Mouse (Mus musculus): ENCODE data around the gene Atad5. TPM values are rescaled to one million over a fixed set of nuclear protein-coding genes. Genes with fewer than 3 reads are reported as not detected.

Atad5 gene
- 8.2 and 8.3 TPM in 2 replicates for polyA plus RNA-seq (2015; fragmentation: Nextera tagmentation; extraction: Ambion mirVana)

DNA sequence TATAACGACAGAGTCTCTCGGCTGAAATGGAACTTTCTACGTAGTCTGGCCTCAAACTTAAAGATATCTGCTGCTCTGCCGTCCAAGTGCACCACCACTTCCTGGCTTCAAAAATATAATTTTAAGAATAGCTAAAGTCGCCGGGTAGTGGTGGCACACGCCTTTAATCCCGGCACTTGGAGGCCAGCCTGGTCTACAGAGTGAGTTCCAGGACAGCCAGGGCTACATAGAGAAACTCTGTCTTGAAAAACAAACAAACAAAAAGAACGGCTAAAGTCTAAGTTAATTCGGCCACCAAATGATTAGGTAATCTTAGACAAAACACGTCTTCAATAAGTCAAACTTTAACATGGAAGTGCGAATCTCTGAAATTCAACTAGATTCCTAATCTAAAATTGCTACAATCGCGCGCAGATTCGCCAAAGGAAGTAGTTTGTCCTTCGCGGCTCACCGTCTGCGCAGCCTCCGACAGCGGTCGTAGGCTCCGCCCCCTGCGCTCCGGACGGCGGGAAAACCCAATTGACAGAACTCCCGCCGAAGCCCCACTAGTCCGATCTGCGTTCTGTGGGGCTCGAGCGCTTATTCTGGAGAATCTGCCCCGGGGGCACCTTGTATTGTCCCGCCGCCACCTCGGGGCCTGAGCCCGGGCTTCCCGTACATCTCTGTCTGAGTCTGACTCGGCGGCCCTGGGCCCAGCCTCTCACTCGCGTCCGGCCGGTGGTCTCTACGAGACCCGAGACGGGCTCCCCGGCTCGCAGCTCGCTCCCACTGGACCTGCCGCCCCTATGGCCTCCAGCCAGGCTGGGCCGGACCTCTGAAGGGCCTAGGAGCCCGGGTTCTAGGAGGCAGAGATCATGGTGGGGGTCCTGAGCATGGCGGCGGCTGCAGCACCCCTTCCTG lies at the start of gene Atad5:
Gene Atad5 (plus strand): TSS at position 484 of the 900 bp plus-strand sequence.
- H3K27ac ChIP-seq (ENCODE audit: low read length) = peak within 1 kb of the TSS; percentile 27; the same call in 1 of the 2 replicates
- H3K4me1 ChIP-seq (replicated peaks; ENCODE audit: control insufficient read depth, insufficient read depth, low read length) = peaks cover 8% of the 10 kb centered on the region

DNA sequence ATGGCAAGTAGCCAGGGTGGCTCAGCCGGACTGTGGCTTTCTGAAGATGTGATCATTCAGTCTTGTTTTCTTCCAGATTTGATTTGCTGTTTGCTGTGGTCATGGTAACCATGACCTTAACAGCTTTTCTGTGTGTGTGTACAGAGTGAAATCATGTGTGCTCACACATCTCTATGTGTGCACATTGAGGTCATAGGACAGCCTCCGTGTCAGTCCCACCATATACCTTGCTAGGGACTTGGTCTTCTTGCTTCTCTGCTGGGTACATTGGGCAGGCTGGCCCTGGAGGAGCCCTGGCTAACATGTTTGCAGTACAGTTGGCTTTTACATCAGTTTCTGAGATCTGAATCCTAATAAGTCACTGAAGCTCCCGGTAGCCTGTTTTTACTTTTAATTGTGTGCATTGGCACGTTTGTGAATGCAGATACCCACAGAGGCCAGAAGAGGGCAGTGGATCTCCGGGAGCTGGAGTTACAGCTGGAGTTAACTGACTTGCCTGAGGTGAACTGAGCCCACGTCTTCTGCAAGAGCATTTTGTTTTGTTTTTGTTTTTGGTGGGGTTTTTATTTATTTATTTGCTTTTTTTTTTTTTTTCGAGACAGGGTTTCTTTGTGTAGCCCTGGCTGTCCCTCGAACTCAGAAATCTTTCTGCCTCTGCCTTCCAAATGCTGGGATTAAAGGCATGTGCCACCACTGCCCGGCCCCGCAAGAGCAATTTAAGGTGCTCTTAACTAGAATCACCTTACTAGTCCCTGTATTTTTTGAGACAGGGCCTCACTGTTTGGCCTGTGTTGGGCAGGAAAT lies 46.4 kb upstream of the Atad5 start:
- no peaks in the 10 kb centered on the region for H3K4me1 ChIP-seq (replicated peaks; ENCODE audit: control insufficient read depth, insufficient read depth, low read length)
- no peak overlapping the region for H3K4me3 ChIP-seq (replicated peaks; ENCODE audit: low read length)
- H3K9ac ChIP-seq (replicated peaks; ENCODE audit: low read depth, low read length) = no peak overlapping the region
- H3K27ac ChIP-seq (ENCODE audit: low read length) = no peak overlapping the region
- H3K9me3 ChIP-seq (ENCODE audit: control insufficient read depth, low read length) = no peaks in the 10 kb centered on the region
- no peak overlapping the region for H3K4me2 ChIP-seq (ENCODE audit: low read length)
- WGBS = 52% methylated on average over 10 of the region's 10 CpGs
- no peak for ATAC-seq
- H3K36me3 ChIP-seq (ENCODE audit: control insufficient read depth, insufficient read depth) = no peaks in the 10 kb centered on the region
- H3K27me3 ChIP-seq (replicated peaks; ENCODE audit: control insufficient read depth, insufficient read depth, low read length) = no peaks in the 10 kb centered on the region

More for the DNA sequence above, at the start of gene Atad5:
- peak; percentile 89 for ATAC-seq
- Histone ChIP-seq H3K9ac (replicated peaks; ENCODE audit: low read depth, low read length) (peak within 1 kb of the TSS; percentile 89), H3K27me3 (replicated peaks; ENCODE audit: control insufficient read depth, insufficient read depth, low read length) (no peaks in the 10 kb centered on the region), H3K36me3 (ENCODE audit: control insufficient read depth, insufficient read depth) (no peaks in the 10 kb centered on the region), H3K4me3 (replicated peaks; ENCODE audit: low read length) (peak within 1 kb of the TSS; percentile 100), H3K4me2 (ENCODE audit: low read length) (peak within 1 kb of the TSS; percentile 87), H3K9me3 (ENCODE audit: control insufficient read depth, low read length) (no peaks in the 10 kb centered on the region)
- WGBS = 5% methylated on average over 57 of the region's 57 CpGs

DNA sequence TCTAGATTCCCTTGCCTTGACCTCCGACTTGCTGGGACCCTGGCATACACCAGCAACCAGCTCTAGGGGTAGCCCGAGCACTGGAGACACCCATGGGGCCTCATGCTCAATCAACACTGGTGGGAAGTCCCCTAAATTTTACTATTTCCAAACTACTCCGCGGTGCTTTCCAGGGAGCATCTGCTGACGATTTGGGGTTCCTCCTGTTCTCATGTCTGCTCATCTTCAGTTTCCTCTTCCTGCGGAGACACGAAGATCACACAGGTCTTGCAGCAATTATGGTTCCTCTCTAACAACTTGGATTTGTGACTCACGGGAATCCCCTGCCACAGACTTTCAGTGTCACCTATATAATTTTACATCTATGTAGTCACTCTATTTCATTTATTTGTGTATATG lies 45.8 kb upstream of the Atad5 start:
- Histone ChIP-seq H3K9me3 (ENCODE audit: control insufficient read depth, low read length) (no peaks in the 10 kb centered on the region), H3K27ac (ENCODE audit: low read length) (no peak overlapping the region), H3K4me3 (replicated peaks; ENCODE audit: low read length) (no peak overlapping the region), H3K27me3 (replicated peaks; ENCODE audit: control insufficient read depth, insufficient read depth, low read length) (no peaks in the 10 kb centered on the region), H3K9ac (replicated peaks; ENCODE audit: low read depth, low read length) (no peak overlapping the region), H3K36me3 (ENCODE audit: control insufficient read depth, insufficient read depth) (peaks cover 2% of the 10 kb centered on the region; the same call in 1 of the 2 replicates), H3K4me2 (ENCODE audit: low read length) (no peak overlapping the region), H3K4me1 (replicated peaks; ENCODE audit: control insufficient read depth, insufficient read depth, low read length) (no peaks in the 10 kb centered on the region)
- ATAC-seq = no peak
- WGBS = 89% methylated on average over 8 of the region's 8 CpGs

GRCm38 (mm10) chr11:80046856-80047255 lies 42.3 kb upstream of the Atad5 start:
- no peak overlapping the region for H3K27ac ChIP-seq (ENCODE audit: low read length)
- H3K4me1 ChIP-seq (replicated peaks; ENCODE audit: control insufficient read depth, insufficient read depth, low read length) = no peaks in the 10 kb centered on the region
- 84% methylated on average over 7 of the region's 7 CpGs for WGBS
- no peak overlapping the region for H3K9ac ChIP-seq (replicated peaks; ENCODE audit: low read depth, low read length)
- H3K4me3 ChIP-seq (replicated peaks; ENCODE audit: low read length) = no peak overlapping the region
- no peaks in the 10 kb centered on the region for H3K27me3 ChIP-seq (replicated peaks; ENCODE audit: control insufficient read depth, insufficient read depth, low read length)
- no peak overlapping the region for H3K4me2 ChIP-seq (ENCODE audit: low read length)
- no peaks in the 10 kb centered on the region for H3K9me3 ChIP-seq (ENCODE audit: control insufficient read depth, low read length)
- ATAC-seq = no peak
- peaks cover 2% of the 10 kb centered on the region; the same call in 1 of the 2 replicates for H3K36me3 ChIP-seq (ENCODE audit: control insufficient read depth, insufficient read depth)

GRCm38 (mm10) chr11:80050088-80050487 lies 39.1 kb upstream of the Atad5 start:
- Histone ChIP-seq H3K4me1 (replicated peaks; ENCODE audit: control insufficient read depth, insufficient read depth, low read length) (no peaks in the 10 kb centered on the region), H3K27me3 (replicated peaks; ENCODE audit: control insufficient read depth, insufficient read depth, low read length) (no peaks in the 10 kb centered on the region), H3K36me3 (ENCODE audit: control insufficient read depth, insufficient read depth) (peaks cover 2% of the 10 kb centered on the region; the same call in 1 of the 2 replicates), H3K27ac (ENCODE audit: low read length) (no peak overlapping the region), H3K9me3 (ENCODE audit: control insufficient read depth, low read length) (no peaks in the 10 kb centered on the region), H3K4me2 (ENCODE audit: low read length) (no peak overlapping the region), H3K9ac (replicated peaks; ENCODE audit: low read depth, low read length) (no peak overlapping the region), H3K4me3 (replicated peaks; ENCODE audit: low read length) (no peak overlapping the region)
- ATAC-seq = no peak
- WGBS = 81% methylated on average over 2 of the region's 2 CpGs

- H3K36me3 ChIP-seq (ENCODE audit: control insufficient read depth, insufficient read depth) = peaks cover 2% of the 10 kb centered on the region; the same call in 1 of the 2 replicates
- WGBS = 80% methylated on average over 7 of the region's 7 CpGs
- no peak for ATAC-seq
Observed at GRCm38 (mm10) chr11:80052456-80052855, 36.7 kb upstream of the Atad5 start.

DNA sequence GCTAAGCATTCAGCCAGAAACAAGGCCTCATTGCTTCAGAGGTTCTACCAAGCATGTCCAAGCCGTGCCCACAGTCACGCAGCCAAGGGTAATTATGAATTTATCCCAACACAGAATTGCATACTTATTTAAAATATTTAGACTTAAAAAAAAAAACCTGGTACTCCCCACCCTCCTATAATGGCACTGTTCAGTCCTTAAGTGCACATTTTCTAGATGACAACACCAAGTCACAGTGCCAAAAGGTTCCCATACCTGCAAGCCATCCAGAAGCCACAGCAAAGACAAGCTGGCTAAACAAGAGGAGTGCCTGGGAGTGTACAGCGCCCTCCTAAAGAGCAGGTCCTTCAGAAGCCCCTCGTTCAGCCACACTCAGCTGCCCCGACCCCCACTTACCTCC lies 36.0 kb upstream of the Atad5 start:
- Histone ChIP-seq H3K4me2 (ENCODE audit: low read length) (no peak overlapping the region), H3K9me3 (ENCODE audit: control insufficient read depth, low read length) (no peaks in the 10 kb centered on the region), H3K4me1 (replicated peaks; ENCODE audit: control insufficient read depth, insufficient read depth, low read length) (no peaks in the 10 kb centered on the region), H3K36me3 (ENCODE audit: control insufficient read depth, insufficient read depth) (peaks cover under 1% of the 10 kb centered on the region; the same call in 1 of the 2 replicates), H3K4me3 (replicated peaks; ENCODE audit: low read length) (no peak overlapping the region), H3K27me3 (replicated peaks; ENCODE audit: control insufficient read depth, insufficient read depth, low read length) (no peaks in the 10 kb centered on the region), H3K9ac (replicated peaks; ENCODE audit: low read depth, low read length) (no peak overlapping the region), H3K27ac (ENCODE audit: low read length) (no peak overlapping the region)
- ATAC-seq = no peak
- whole genome bisulfite sequencing = 93% methylated on average over 5 of the region's 5 CpGs

More at GRCm38 (mm10) chr11:80052456-80052855, 36.7 kb upstream of the Atad5 start:
- H3K9me3 ChIP-seq (ENCODE audit: control insufficient read depth, low read length) = no peaks in the 10 kb centered on the region
- H3K27ac ChIP-seq (ENCODE audit: low read length) = no peak overlapping the region
- H3K4me2 ChIP-seq (ENCODE audit: low read length) = no peak overlapping the region
- no peak overlapping the region for H3K4me3 ChIP-seq (replicated peaks; ENCODE audit: low read length)
- no peaks in the 10 kb centered on the region for H3K27me3 ChIP-seq (replicated peaks; ENCODE audit: control insufficient read depth, insufficient read depth, low read length)
- no peaks in the 10 kb centered on the region for H3K4me1 ChIP-seq (replicated peaks; ENCODE audit: control insufficient read depth, insufficient read depth, low read length)
- H3K9ac ChIP-seq (replicated peaks; ENCODE audit: low read depth, low read length) = no peak overlapping the region

GRCm38 (mm10) chr11:80054659-80055058 lies 34.5 kb upstream of the Atad5 start:
- no peak overlapping the region for H3K27ac ChIP-seq (ENCODE audit: low read length)
- H3K4me3 ChIP-seq (replicated peaks; ENCODE audit: low read length) = no peak overlapping the region
- H3K9ac ChIP-seq (replicated peaks; ENCODE audit: low read depth, low read length) = no peak overlapping the region
- H3K9me3 ChIP-seq (ENCODE audit: control insufficient read depth, low read length) = no peaks in the 10 kb centered on the region
- WGBS = 81% methylated on average over 4 of the region's 4 CpGs
- H3K27me3 ChIP-seq (replicated peaks; ENCODE audit: control insufficient read depth, insufficient read depth, low read length) = no peaks in the 10 kb centered on the region
- H3K4me1 ChIP-seq (replicated peaks; ENCODE audit: control insufficient read depth, insufficient read depth, low read length) = no peaks in the 10 kb centered on the region
- no peak for ATAC-seq
- no peaks in the 10 kb centered on the region for H3K36me3 ChIP-seq (ENCODE audit: control insufficient read depth, insufficient read depth)
- no peak overlapping the region for H3K4me2 ChIP-seq (ENCODE audit: low read length)

DNA sequence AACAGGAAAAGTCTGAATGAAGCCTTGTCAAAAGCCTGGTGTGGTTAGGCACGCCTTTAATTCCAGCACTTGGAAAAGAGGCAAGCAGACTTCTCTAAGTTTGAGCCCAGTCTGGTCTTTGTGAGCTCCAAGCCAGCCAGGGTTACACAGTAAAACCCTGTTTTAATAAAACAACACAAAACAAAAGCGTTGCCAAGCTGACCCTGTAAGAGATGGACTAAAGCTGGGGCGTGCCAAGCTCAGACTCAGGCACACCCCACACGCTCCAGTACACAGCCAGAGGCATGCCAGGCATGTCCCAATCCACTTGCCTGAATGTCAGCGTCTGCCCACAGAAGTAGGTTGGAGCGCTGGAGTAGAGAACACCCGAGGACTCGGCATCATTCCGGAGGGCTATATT lies 33.1 kb upstream of the Atad5 start:
- H3K36me3 ChIP-seq (ENCODE audit: control insufficient read depth, insufficient read depth) = no peaks in the 10 kb centered on the region
- H3K4me1 ChIP-seq (replicated peaks; ENCODE audit: control insufficient read depth, insufficient read depth, low read length) = no peaks in the 10 kb centered on the region
- H3K4me3 ChIP-seq (replicated peaks; ENCODE audit: low read length) = no peak overlapping the region
- no peak for ATAC-seq
- H3K9me3 ChIP-seq (ENCODE audit: control insufficient read depth, low read length) = no peaks in the 10 kb centered on the region
- no peak overlapping the region for H3K4me2 ChIP-seq (ENCODE audit: low read length)
- no peak overlapping the region for H3K9ac ChIP-seq (replicated peaks; ENCODE audit: low read depth, low read length)
- H3K27me3 ChIP-seq (replicated peaks; ENCODE audit: control insufficient read depth, insufficient read depth, low read length) = no peaks in the 10 kb centered on the region
- WGBS = 78% methylated on average over 9 of the region's 9 CpGs
- H3K27ac ChIP-seq (ENCODE audit: low read length) = no peak overlapping the region
